Mouse (Mus musculus): ENCODE data around the gene Tbc1d17. TPM values are rescaled to one million over a fixed set of nuclear protein-coding genes. Genes with fewer than 3 reads are reported as not detected.
"Not testable (repeated sequence)": the region's sequence is repeated elsewhere in the genome, so short reads cannot be mapped to it uniquely, and the experiment has no call there.

Tbc1d17 gene
- polyA plus RNA-seq, 1 experiment from 2014 or later = 91.0 TPM

- H3K27ac ChIP-seq = no peak overlapping the region
- peak overlapping the region; percentile 94; the same call in 1 of the 2 replicates for H3K4me2 ChIP-seq
- H3K27me3 ChIP-seq = no peaks in the 10 kb centered on the region
- 85% methylated on average over 7 of the region's 7 CpGs for WGBS
- no peak for ATAC-seq (ENCODE audit: insufficient number of reproducible peaks, insufficient read depth, low FRiP score, low TSS enrichment, low read depth)
- H3K9ac ChIP-seq = 0 out of 2 replicates have a peak overlapping the region, but pooled peaks have one; percentile 91
- peaks cover 49% of the 10 kb centered on the region for H3K36me3 ChIP-seq
- H3K9me3 ChIP-seq = no peaks in the 10 kb centered on the region
- H3K4me1 ChIP-seq = peaks cover 41% of the 10 kb centered on the region
- peak overlapping the region; percentile 87; the same call in 1 of the 2 replicates for H3K4me3 ChIP-seq
Measured at GRCm38 (mm10) chr7:44890180-44890579, 41.3 kb upstream of the Tbc1d17 start.

GRCm38 (mm10) chr7:44888256-44889105 lies 39.6 kb upstream of the Tbc1d17 start:
- Histone ChIP-seq H3K36me3 (peaks cover 64% of the 10 kb centered on the region), H3K27ac (no peak overlapping the region), H3K4me1 (peaks cover 27% of the 10 kb centered on the region), H3K9ac (peak overlapping the region; percentile 27; the same call in 1 of the 2 replicates), H3K9me3 (no peaks in the 10 kb centered on the region), H3K4me2 (no peak overlapping the region), H3K4me3 (no peak overlapping the region), H3K27me3 (no peaks in the 10 kb centered on the region)
- WGBS = 92% methylated on average over 13 of the region's 13 CpGs
- ATAC-seq (ENCODE audit: insufficient number of reproducible peaks, insufficient read depth, low FRiP score, low TSS enrichment, low read depth) = no peak

- no peak for ATAC-seq (ENCODE audit: insufficient number of reproducible peaks, insufficient read depth, low FRiP score, low TSS enrichment, low read depth)
- no peak overlapping the region for H3K4me2 ChIP-seq
- no peak overlapping the region for H3K27ac ChIP-seq
- WGBS = 83% methylated on average over 7 of the region's 7 CpGs
- no peaks in the 10 kb centered on the region for H3K9me3 ChIP-seq
- peaks cover 79% of the 10 kb centered on the region for H3K36me3 ChIP-seq
- H3K4me3 ChIP-seq = no peak overlapping the region
- H3K9ac ChIP-seq = no peak overlapping the region
- no peaks in the 10 kb centered on the region for H3K27me3 ChIP-seq
- peaks cover 23% of the 10 kb centered on the region for H3K4me1 ChIP-seq
Measured at GRCm38 (mm10) chr7:44886964-44887363, 38.1 kb upstream of the Tbc1d17 start.

- Histone ChIP-seq H3K9me3 (no peaks in the 10 kb centered on the region), H3K9ac (no peak overlapping the region), H3K4me3 (no peak overlapping the region), H3K4me2 (no peak overlapping the region), H3K27me3 (no peaks in the 10 kb centered on the region), H3K4me1 (0 out of 2 replicates have a peak, but pooled peaks cover 8% of the 10 kb centered on the region), H3K27ac (no peak overlapping the region), H3K36me3 (peaks cover 95% of the 10 kb centered on the region)
- ATAC-seq (ENCODE audit: insufficient number of reproducible peaks, insufficient read depth, low FRiP score, low TSS enrichment, low read depth) = no peak
- WGBS = 97% methylated on average over 5 of the region's 5 CpGs
Measured at GRCm38 (mm10) chr7:44884637-44885036, 35.8 kb upstream of the Tbc1d17 start.

- no peak for ATAC-seq (ENCODE audit: insufficient number of reproducible peaks, insufficient read depth, low FRiP score, low TSS enrichment, low read depth)
- H3K4me3 ChIP-seq = no peak overlapping the region
- 95% methylated on average over 3 of the region's 3 CpGs for WGBS
- no peaks in the 10 kb centered on the region for H3K27me3 ChIP-seq
- no peak overlapping the region for H3K9ac ChIP-seq
- no peaks in the 10 kb centered on the region for H3K4me1 ChIP-seq
- H3K36me3 ChIP-seq = peaks cover 96% of the 10 kb centered on the region
- H3K9me3 ChIP-seq = no peaks in the 10 kb centered on the region
- H3K27ac ChIP-seq = no peak overlapping the region
- no peak overlapping the region for H3K4me2 ChIP-seq
Measured at GRCm38 (mm10) chr7:44883036-44883435, 34.2 kb upstream of the Tbc1d17 start.

GRCm38 (mm10) chr7:44877833-44878232 lies 29.0 kb upstream of the Tbc1d17 start:
- no peak overlapping the region for H3K9ac ChIP-seq
- WGBS = 89% methylated on average over 14 of the region's 14 CpGs

GRCm38 (mm10) chr7:44871774-44872173 lies 22.9 kb upstream of the Tbc1d17 start:
- ATAC-seq (ENCODE audit: insufficient number of reproducible peaks, insufficient read depth, low FRiP score, low TSS enrichment, low read depth); H3K9me3 ChIP-seq: not testable (repeated sequence)
- H3K36me3 ChIP-seq = peaks cover 11% of the 10 kb centered on the region

More at GRCm38 (mm10) chr7:44877833-44878232, 29.0 kb upstream of the Tbc1d17 start:
- Histone ChIP-seq H3K36me3 (peaks cover 71% of the 10 kb centered on the region), H3K27me3 (no peaks in the 10 kb centered on the region), H3K27ac (no peak overlapping the region), H3K4me2 (no peak overlapping the region), H3K4me1 (no peaks in the 10 kb centered on the region), H3K9me3 (no peaks in the 10 kb centered on the region), H3K4me3 (no peak overlapping the region)
- no peak for ATAC-seq (ENCODE audit: insufficient number of reproducible peaks, insufficient read depth, low FRiP score, low TSS enrichment, low read depth)

GRCm38 (mm10) chr7:44871181-44871580 lies 22.3 kb upstream of the Tbc1d17 start:
- Histone ChIP-seq H3K4me2 (no peak overlapping the region), H3K27me3 (no peaks in the 10 kb centered on the region), H3K27ac (no peak overlapping the region), H3K4me3 (no peak overlapping the region), H3K9me3 (no peaks in the 10 kb centered on the region), H3K9ac (no peak overlapping the region), H3K4me1 (peaks cover 30% of the 10 kb centered on the region), H3K36me3 (peaks cover 11% of the 10 kb centered on the region)
- ATAC-seq (ENCODE audit: insufficient number of reproducible peaks, insufficient read depth, low FRiP score, low TSS enrichment, low read depth) = no peak
- 91% methylated on average over 1 of the region's 1 CpGs for WGBS

More at GRCm38 (mm10) chr7:44871774-44872173, 22.9 kb upstream of the Tbc1d17 start:
- not testable (repeated sequence) for H3K9ac ChIP-seq, H3K4me2 ChIP-seq, H3K27me3 ChIP-seq, H3K4me3 ChIP-seq, H3K27ac ChIP-seq
- H3K4me1 ChIP-seq = peaks cover 24% of the 10 kb centered on the region
- 88% methylated on average over 2 of the region's 2 CpGs for WGBS

- H3K4me1 ChIP-seq = peaks cover 36% of the 10 kb centered on the region
- peak overlapping the region; percentile 100 for H3K27ac ChIP-seq
- H3K27me3 ChIP-seq = no peaks in the 10 kb centered on the region
- peak overlapping the region; percentile 100 for H3K9ac ChIP-seq
- 81% methylated on average over 6 of the region's 6 CpGs for WGBS
- no peaks in the 10 kb centered on the region for H3K9me3 ChIP-seq
- peaks cover 11% of the 10 kb centered on the region for H3K36me3 ChIP-seq
- ATAC-seq (ENCODE audit: insufficient number of reproducible peaks, insufficient read depth, low FRiP score, low TSS enrichment, low read depth) = no peak
- H3K4me3 ChIP-seq = peak overlapping the region; percentile 92
- peak overlapping the region; percentile 94 for H3K4me2 ChIP-seq
Measured at GRCm38 (mm10) chr7:44870614-44871013, 21.7 kb upstream of the Tbc1d17 start.

- no peaks in the 10 kb centered on the region for H3K9me3 ChIP-seq
- H3K27ac ChIP-seq = peak within 1 kb of the TSS; percentile 100
- peak within 1 kb of the TSS; percentile 100 for H3K9ac ChIP-seq
- no peaks in the 10 kb centered on the region for H3K27me3 ChIP-seq
- 7% methylated on average over 29 of the region's 29 CpGs for WGBS
- peak within 1 kb of the TSS; percentile 92 for H3K4me3 ChIP-seq
- peaks cover 43% of the 10 kb centered on the region for H3K4me1 ChIP-seq
- ATAC-seq (ENCODE audit: insufficient number of reproducible peaks, insufficient read depth, low FRiP score, low TSS enrichment, low read depth) = peak; percentile 91
- peaks cover 18% of the 10 kb centered on the region for H3K36me3 ChIP-seq
- H3K4me2 ChIP-seq = peak within 1 kb of the TSS; percentile 94
Measured at GRCm38 (mm10) chr7:44869697-44870528, 21.0 kb upstream of the Tbc1d17 start, which contains the start of gene Ptov1. TSS of gene Ptov1 (minus strand) at chr7:44869788.

GRCm38 (mm10) chr7:44868919-44869696 lies 20.2 kb upstream of the Tbc1d17 start:
- Histone ChIP-seq H3K4me1 (peaks cover 43% of the 10 kb centered on the region), H3K27me3 (no peaks in the 10 kb centered on the region), H3K4me3 (peak overlapping the region; percentile 92), H3K9me3 (no peaks in the 10 kb centered on the region), H3K4me2 (peak overlapping the region; percentile 94), H3K9ac (peak overlapping the region; percentile 100), H3K36me3 (peaks cover 26% of the 10 kb centered on the region), H3K27ac (peak overlapping the region; percentile 100)
- ATAC-seq (ENCODE audit: insufficient number of reproducible peaks, insufficient read depth, low FRiP score, low TSS enrichment, low read depth) = peak; percentile 65
- under 1% methylated on average over 100 of the region's 108 CpGs for WGBS

All from embryonic facial prominence, embryonic 13.5 days (tissue).